In the genomic region with DNA sequence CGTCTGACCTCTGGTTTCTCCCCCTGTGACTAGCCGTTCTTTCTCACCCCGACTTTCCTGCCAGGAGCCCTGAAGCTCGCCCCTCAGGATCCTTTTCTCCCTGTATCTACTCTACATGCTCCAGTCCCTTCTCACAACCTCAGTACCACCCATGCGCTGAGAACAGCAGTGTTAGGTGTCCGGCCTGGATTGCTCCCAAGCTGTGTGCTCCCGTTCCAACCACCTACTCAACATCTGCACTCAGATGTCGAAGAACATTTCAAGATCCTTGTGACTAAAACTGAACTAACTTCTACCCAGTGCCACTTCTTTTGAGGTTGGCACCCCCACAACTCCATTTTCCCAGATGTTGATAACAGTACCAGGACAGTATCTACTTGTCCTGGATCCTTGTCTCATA, we compare ENCODE assay signal across 13 mouse cellular contexts.
"Had no signal": no experiment of that assay in that cellular context is flagged by ENCODE, and none has a peak within 500 bp of the region (broad histone marks: within the 10 kb centered on the region; RNA-seq: fewer than 3 reads in every experiment).

No protein-coding gene starts in this region.

- DNase-seq: liver, postnatal 0 days; lung, adult 2 months; lung, postnatal 14 days; lung, postnatal 36 days; retina, postnatal 1 day; right cerebral cortex, postnatal 14 days; spleen, adult 18-20 months; thymus, adult 18-20 months; thymus, postnatal 14 days; thymus, postnatal 36 days had no signal

- ATAC-seq: liver, postnatal 0 days; lung, postnatal 0 days; midbrain, embryonic 13.5 days; midbrain, embryonic 16.5 days had no signal
